Mouse (Mus musculus) gastrocnemius, postnatal 10 days (tissue): ENCODE results near the gene Gm10406. TPM values are rescaled to one million over a fixed set of nuclear protein-coding genes. Genes with fewer than 3 reads are reported as not detected.
"Not testable (repeated sequence)": the region's sequence is repeated elsewhere in the genome, so short reads cannot be mapped to it uniquely, and the experiment has no call there.

Experiments used
- DNase-seq: peaks from one replicate; pipeline ENCODE4 v3.0.0; 2021; ENCODE audit warnings: mixed read lengths
- long read RNA-seq, 2 experiments: library from polyadenylated mRNA; stranded (forward); transcript quantifications; one replicate each; pipeline ENCODE4 v2.0.0; 2021
- total RNA-seq, 2 experiments: library from RNA; stranded (reverse); gene quantifications; 2 replicates each; pipeline ENCODE4 v1.2.3; 2021

Gene Gm10406
- under 1 TPM in 1 of 2 experiments, not detected in 1; 0.31 TPM for total RNA-seq
- long read RNA-seq, experiment 1, result 0 reads
- long read RNA-seq, experiment 2, result 0 reads

DNA sequence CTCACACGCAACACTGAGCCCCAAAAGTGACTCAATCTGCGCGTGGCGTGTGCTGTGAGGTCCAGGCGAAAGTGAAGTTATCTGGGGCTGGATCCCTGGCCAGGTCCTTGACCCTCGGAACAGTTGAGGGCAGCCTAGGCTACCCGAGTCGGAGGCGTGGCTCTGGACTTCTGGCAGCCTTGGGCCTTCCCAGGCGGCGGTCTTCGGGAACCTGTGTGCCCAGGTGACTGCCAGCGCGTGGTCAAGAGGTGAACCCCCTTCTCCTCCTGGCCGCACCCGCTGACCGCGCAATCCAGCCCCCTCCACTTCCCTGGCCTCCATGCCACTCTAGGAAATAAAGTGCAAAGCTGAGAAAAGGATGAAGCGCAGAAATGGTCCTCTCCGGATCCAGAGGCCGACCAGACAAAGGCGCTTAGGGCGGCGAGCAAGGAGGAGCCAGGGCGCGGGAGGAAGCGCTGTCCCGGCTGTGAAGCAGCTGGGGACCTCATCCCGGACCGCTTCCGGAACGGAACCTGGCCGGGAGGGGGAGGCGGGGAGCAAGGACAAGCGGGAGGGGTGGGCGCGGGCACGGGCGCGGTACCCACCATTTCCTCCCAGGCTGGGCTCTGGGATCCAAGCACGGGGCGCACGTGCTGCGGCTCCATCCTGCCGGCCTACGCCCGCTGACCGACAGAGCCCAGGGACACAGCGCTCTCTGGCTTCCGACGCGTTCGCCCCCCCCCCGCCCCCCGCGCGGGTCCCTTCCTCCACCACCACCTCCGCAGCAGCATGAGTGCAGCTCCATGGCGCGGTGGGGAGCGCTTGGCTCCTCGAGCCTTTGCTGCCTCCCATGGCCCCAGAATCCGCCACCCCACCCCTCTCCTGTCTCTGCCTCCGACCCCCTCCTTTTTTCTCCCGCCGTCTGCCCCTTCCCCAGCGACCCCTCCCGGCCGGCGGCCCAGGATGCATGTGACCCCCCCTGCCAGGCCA, at the start of gene Gm10406:
Gm10406 (minus strand) TSS at position 669 of the 969 bp plus-strand sequence.
- DNase-seq, result peak; percentile 21

DNA sequence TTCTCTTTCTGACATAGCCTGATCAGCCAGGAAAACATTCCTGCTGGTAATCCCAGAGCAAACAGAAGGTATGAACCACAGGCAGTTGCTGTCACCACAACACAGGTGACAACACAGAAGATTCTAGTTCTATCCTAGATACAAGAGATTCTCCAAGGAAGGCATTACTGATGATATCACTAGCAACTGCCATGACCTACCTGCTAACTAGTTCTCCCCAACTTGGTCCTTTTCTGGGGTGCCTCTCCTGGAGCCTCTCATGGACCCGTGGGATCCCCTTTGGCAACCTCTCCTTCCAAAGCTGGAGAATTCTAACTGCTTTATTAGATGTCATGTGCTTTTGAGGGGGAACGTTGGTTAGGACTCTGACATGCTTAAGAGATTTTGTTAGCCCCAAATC, 17.6 kb upstream of the Gm10406 start, which contains the start of gene Gm3685:
Gm3685 (minus strand) TSS at position 101 of the 400 bp plus-strand sequence.
- DNase-seq, result not testable (repeated sequence)

DNA sequence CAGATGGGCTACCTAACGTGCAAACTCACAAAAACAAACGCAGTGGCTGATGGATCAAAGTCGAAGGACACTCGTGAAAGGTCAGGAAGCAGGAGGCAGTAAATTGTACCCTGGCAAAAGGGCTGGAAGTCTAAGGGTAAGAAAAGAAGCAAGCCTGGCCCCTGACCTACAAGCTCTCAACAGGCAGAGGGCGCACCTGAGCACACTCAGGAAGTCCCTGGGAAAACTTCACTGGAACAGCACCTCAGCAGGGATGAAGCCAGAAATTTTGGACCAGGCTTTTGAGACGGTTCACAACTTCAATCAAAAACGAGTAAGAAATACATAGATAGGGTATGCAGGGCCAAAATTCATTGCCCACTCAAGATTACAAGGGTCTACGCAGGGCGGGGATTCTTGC, 975 bp downstream of the Gm10406 start:
- not testable (repeated sequence) for DNase-seq

DNA sequence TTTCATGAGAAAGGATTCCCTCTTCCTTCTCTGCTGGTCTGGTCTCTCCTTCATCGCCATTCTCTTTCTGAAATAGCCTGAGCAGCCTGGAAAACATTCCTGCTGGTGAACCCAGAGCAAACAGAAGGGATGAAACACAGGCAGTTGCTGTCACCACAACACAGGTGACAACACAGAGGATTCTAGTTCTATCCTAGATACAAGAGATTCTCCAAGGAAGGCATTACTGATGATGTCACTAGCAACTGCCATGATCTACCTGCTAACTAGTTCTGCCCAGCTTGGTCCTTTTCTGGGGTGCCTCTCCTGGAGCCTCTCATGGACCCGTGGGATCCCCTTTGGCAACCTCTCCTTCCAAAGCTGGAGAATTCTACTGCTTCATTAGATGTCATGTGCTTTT, 53.5 kb downstream of the Gm10406 start, which contains the start of gene Gm6356:
Gm6356 (minus strand) TSS at position 101 of the 400 bp plus-strand sequence.
- not testable (repeated sequence) for DNase-seq

Other genes starting within 250 kb of the Gm10406 start
- under 1 TPM in 1 of 2 experiments, not detected in 1; 0.14 TPM for gene Gm3642, start 187.1 kb downstream of the Gm10406 start, total RNA-seq
- gene Gm3667, start 137.5 kb downstream of the Gm10406 start, total RNA-seq, result 1 to 10 TPM; 1.0 to 1.7 TPM
- not detected for gene Gm6356, start 53.6 kb downstream of the Gm10406 start, total RNA-seq
- not detected for gene Gm3685, start 17.5 kb upstream of the Gm10406 start, total RNA-seq
- 1 to 10 TPM in 1 of 2 experiments, under 1 TPM in 1; 0.89 to 2.3 TPM for gene Gm3696, start 73.2 kb upstream of the Gm10406 start, total RNA-seq
- gene Gm6676, start 98.0 kb upstream of the Gm10406 start, total RNA-seq, result not detected
- under 1 TPM; 0.19 to 0.59 TPM for gene Gm3512, start 147.1 kb upstream of the Gm10406 start, total RNA-seq
- gene Gm16434, start 167.1 kb upstream of the Gm10406 start, total RNA-seq, result not detected
- gene Gm3727, start 237.3 kb upstream of the Gm10406 start, total RNA-seq, result not detected